Mouse (Mus musculus) MEL (cell line): ENCODE measurements at regions not wholly inside any gene's neighbourhood (a gene's known extent, or its start where the extent isn't known, plus 50 kb on each side); places are given as distances from the start of the nearest gene placed in this dataset.

ENCODE experiments used
- DNase-seq: peaks from one replicate; pipeline ENCODE4 v3.0.0; 2011; ENCODE audit warnings: low read depth, low spot score
- H3K27ac ChIP-seq: 2 replicates; pipeline ENCODE4 v1.5.1; 2012; ENCODE audit warnings: low read depth, mild to moderate bottlenecking, control low read depth, low read length, moderate library complexity; ENCODE audit not compliant: control insufficient read depth
- H3K27me3 ChIP-seq, 2 experiments: fragments of 150-350 bp in 1 of 2; sonication (generic) in 1 of 2; 2 replicates each; pipeline ENCODE4 v1.6.1; 2012; ENCODE audit warnings: low read length in 2 of 2, mild to moderate bottlenecking in 2 of 2, improper control_type of control experiment in 1 of 2, moderate library complexity in 1 of 2; ENCODE audit not compliant: insufficient read depth in 2 of 2, control insufficient read depth in 1 of 2
- H3K36me3 ChIP-seq, 2 experiments: 2 replicates each; pipeline ENCODE4 v1.6.1; 2012 to 2014; ENCODE audit warnings: low read length in 2 of 2, improper control_type of control experiment in 1 of 2, inconsistent platforms in 1 of 2, mild to moderate bottlenecking in 1 of 2; ENCODE audit not compliant: insufficient read depth in 2 of 2, control insufficient read depth in 1 of 2
- H3K4me1 ChIP-seq, 2 experiments: fragments of 150-350 bp in 1 of 2; sonication (generic) in 1 of 2; 2 replicates each; pipeline ENCODE4 v1.6.1; 2012; ENCODE audit warnings: low read length in 2 of 2, improper control_type of control experiment in 1 of 2, mild to moderate bottlenecking in 1 of 2; ENCODE audit not compliant: insufficient read depth in 2 of 2, control insufficient read depth in 1 of 2
- H3K4me3 ChIP-seq, 2 experiments: fragments of 150-350 bp in 1 of 2; sonication (generic) in 1 of 2; 2 replicates each; pipeline ENCODE4 v1.5.1; 2012; ENCODE audit warnings: low read depth in 2 of 2, low read length in 2 of 2, mild to moderate bottlenecking in 2 of 2, moderate library complexity in 2 of 2, control low read depth in 1 of 2, improper control_type of control experiment in 1 of 2; ENCODE audit not compliant: control insufficient read depth in 1 of 2, insufficient read depth in 1 of 2
- H3K79me2 ChIP-seq: 2 replicates; pipeline ENCODE4 v1.6.1; 2012; ENCODE audit warnings: mild to moderate bottlenecking, low read length, moderate library complexity; ENCODE audit not compliant: control insufficient read depth, poor library complexity, insufficient read depth
- H3K9ac ChIP-seq: 2 replicates; pipeline ENCODE4 v1.6.1; 2012; ENCODE audit warnings: low read depth, mild to moderate bottlenecking, control low read depth, low read length, moderate library complexity; ENCODE audit not compliant: control insufficient read depth, poor library complexity, severe bottlenecking
- H3K9me3 ChIP-seq: fragments of 150-350 bp; sonication (generic); replicated peaks from 2 replicates; pipeline ENCODE4 v1.6.1; 2012; ENCODE audit warnings: mild to moderate bottlenecking, low read length, improper control_type of control experiment, moderate library complexity; ENCODE audit not compliant: insufficient read depth
- BHLHE40 ChIP-seq: IDR thresholded peaks from 2 replicates; pipeline ENCODE4 v1.6.1; 2012; ENCODE audit warnings: low read depth, mild to moderate bottlenecking, inconsistent platforms, low read length, improper control_type of control experiment, borderline replicate concordance
- CHD2 ChIP-seq: IDR thresholded peaks from 2 replicates; pipeline ENCODE4 v1.6.1; 2011; ENCODE audit warnings: low read length, improper control_type of control experiment
- CTCF ChIP-seq, 3 experiments: IDR thresholded peaks in 2 of 3; conservative IDR thresholded peaks in 1 of 3; 2 replicates each; pipeline ENCODE4 v1.5.1; 2011 to 2012; ENCODE audit warnings: low read length in 3 of 3, low read depth in 2 of 3, mild to moderate bottlenecking in 2 of 3, improper control_type of control experiment in 1 of 3, inconsistent platforms in 1 of 3, mixed read lengths in 1 of 3, moderate library complexity in 1 of 3; ENCODE audit not compliant: control insufficient read depth in 1 of 3, insufficient read depth in 1 of 3, poor library complexity in 1 of 3, severe bottlenecking in 1 of 3
- ELF1 ChIP-seq: IDR thresholded peaks from 2 replicates; pipeline ENCODE4 v1.6.1; 2014; ENCODE audit warnings: low read depth, mild to moderate bottlenecking, inconsistent platforms, low read length, improper control_type of control experiment, moderate library complexity
- ETS1 ChIP-seq: IDR thresholded peaks from 2 replicates; pipeline ENCODE4 v1.6.1; 2012; ENCODE audit warnings: low read depth, mild to moderate bottlenecking, inconsistent platforms, low read length, improper control_type of control experiment, moderate library complexity
- GATA1 ChIP-seq: IDR thresholded peaks from 2 replicates; pipeline ENCODE4 v1.6.1; 2011; ENCODE audit warnings: low read depth, low read length, improper control_type of control experiment
- HCFC1 ChIP-seq: IDR thresholded peaks from 2 replicates; pipeline ENCODE4 v1.6.1; 2012; ENCODE audit warnings: low read depth, mild to moderate bottlenecking, inconsistent platforms, low read length, improper control_type of control experiment, moderate library complexity
- JUND ChIP-seq: IDR thresholded peaks from 2 replicates; pipeline ENCODE4 v1.6.1; 2011; ENCODE audit warnings: low read depth, mild to moderate bottlenecking, improper control_type of control experiment, low read length
- KAT2A ChIP-seq: conservative IDR thresholded peaks from 2 replicates; pipeline ENCODE4 v1.6.1; 2012; ENCODE audit warnings: low read depth, low read length, improper control_type of control experiment, inconsistent platforms
- MAX ChIP-seq: IDR thresholded peaks from 2 replicates; pipeline ENCODE4 v1.6.1; 2011; ENCODE audit warnings: low read length, improper control_type of control experiment
- MAZ ChIP-seq: IDR thresholded peaks from 2 replicates; pipeline ENCODE4 v1.6.1; 2012; ENCODE audit warnings: low read depth, mild to moderate bottlenecking, inconsistent platforms, low read length, improper control_type of control experiment
- MXI1 ChIP-seq: IDR thresholded peaks from 2 replicates; pipeline ENCODE4 v1.6.1; 2011; ENCODE audit warnings: mild to moderate bottlenecking, low read depth, low read length, improper control_type of control experiment
- MYB ChIP-seq: IDR thresholded peaks from 2 replicates; pipeline ENCODE4 v1.6.1; 2011; ENCODE audit warnings: mild to moderate bottlenecking, low read depth, low read length, improper control_type of control experiment
- NELFE ChIP-seq: IDR thresholded peaks from 2 replicates; pipeline ENCODE4 v1.6.1; 2011; ENCODE audit warnings: low read depth, low read length, improper control_type of control experiment
- POLR2AphosphoS5 ChIP-seq: IDR thresholded peaks from 2 replicates; pipeline ENCODE4 v1.6.1; 2012; ENCODE audit warnings: low read depth, borderline replicate concordance, mild to moderate bottlenecking, inconsistent platforms, low read length, moderate library complexity, mixed read lengths
- USF2 ChIP-seq, 2 experiments: IDR thresholded peaks; 2 replicates each; pipeline ENCODE4 v1.6.1; 2011 to 2012; ENCODE audit warnings: improper control_type of control experiment in 2 of 2, low read length in 2 of 2, borderline replicate concordance in 1 of 2, inconsistent platforms in 1 of 2, low read depth in 1 of 2, mild to moderate bottlenecking in 1 of 2; ENCODE audit not compliant: insufficient read depth in 1 of 2
- ZKSCAN1 ChIP-seq: IDR thresholded peaks from 2 replicates; pipeline ENCODE4 v1.6.1; 2012; ENCODE audit warnings: low read depth, mild to moderate bottlenecking, inconsistent platforms, low read length, improper control_type of control experiment, moderate library complexity
- ZMIZ1 ChIP-seq: IDR thresholded peaks from 2 replicates; pipeline ENCODE4 v1.6.1; 2012; ENCODE audit warnings: low read depth, mild to moderate bottlenecking, inconsistent platforms, low read length, improper control_type of control experiment, moderate library complexity
- ZNF384 ChIP-seq: IDR thresholded peaks from 2 replicates; pipeline ENCODE4 v1.6.1; 2012; ENCODE audit warnings: low read depth, mild to moderate bottlenecking, inconsistent platforms, low read length, improper control_type of control experiment

DNA sequence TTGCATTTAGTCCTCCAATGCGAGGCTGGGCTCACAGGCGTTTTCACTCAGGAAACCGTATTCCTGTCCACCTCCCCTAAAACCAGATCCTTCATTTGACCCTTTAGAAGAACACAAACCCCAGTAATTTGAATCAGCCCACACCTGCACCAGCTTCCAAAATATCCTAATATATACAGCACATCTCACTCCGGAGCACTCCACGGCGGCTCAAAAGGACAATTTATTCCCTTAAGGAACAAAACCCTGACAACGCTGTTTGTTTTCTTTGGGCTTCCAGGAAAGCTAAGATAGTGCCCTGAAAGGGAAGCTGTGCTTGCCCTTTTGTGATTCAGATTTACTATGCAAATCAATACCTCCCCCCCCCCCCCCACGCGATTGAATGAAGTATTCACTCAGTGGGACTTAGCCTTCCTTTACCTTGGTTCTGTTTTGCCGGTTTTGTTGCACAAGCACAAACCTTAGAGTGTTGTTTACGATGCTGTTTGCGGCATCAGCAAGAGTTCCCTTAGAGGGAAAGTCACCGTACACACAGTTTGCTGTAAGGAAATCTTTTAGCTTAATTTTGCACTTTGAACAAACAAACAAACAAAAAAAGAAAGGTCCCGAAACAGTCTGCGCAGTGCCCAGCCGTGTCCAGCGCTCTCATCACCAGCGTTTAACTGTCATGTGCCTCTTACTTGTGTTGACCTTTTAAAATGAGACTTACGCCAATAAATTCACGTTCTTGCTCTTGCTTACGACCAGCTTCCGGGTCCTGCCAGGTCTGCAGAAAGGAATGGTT is 111.2 kb upstream of the Six2 start:
- Histone ChIP-seq H3K4me1 (no peaks in the 10 kb centered on the region), H3K27ac (no peak overlapping the region), H3K4me3 (peak overlapping the region; percentile 45 to 52), H3K36me3 (no peaks in the 10 kb centered on the region), H3K79me2 (no peaks in the 10 kb centered on the region), H3K27me3 (peaks cover 13 to 20% of the 10 kb centered on the region in 2 experiments), H3K9me3 (no peaks in the 10 kb centered on the region), H3K9ac (peak overlapping the region; percentile 53)
- TF ChIP-seq KAT2A (no peak), POLR2AphosphoS5 (no peak), JUND (no peak), ELF1 (no peak), MAX (no peak), USF2 (IDR thresholded peaks at IDR 0.05; ENCODE audit: borderline replicate concordance in 1 of 2, insufficient read depth in 1 of 2, low read depth in 1 of 2, low read length in 2 of 2) (no peak)
- no peak for DNase-seq

GRCm38 (mm10) chr17:85797755-85798154 is 109.7 kb upstream of the Six2 start:
- Histone ChIP-seq H3K9me3 (no peaks in the 10 kb centered on the region), H3K9ac (no peak overlapping the region), H3K27me3 (peaks cover 16 to 24% of the 10 kb centered on the region in 2 experiments), H3K79me2 (no peaks in the 10 kb centered on the region), H3K4me1 (no peaks in the 10 kb centered on the region), H3K27ac (no peak overlapping the region), H3K4me3 (no peak overlapping the region), H3K36me3 (no peaks in the 10 kb centered on the region)
- DNase-seq, result no peak
- no peak for TF ChIP-seq MXI1
- no peak for TF ChIP-seq ETS1
- no peak for TF ChIP-seq BHLHE40
- TF ChIP-seq GATA1, result no peak
- TF ChIP-seq CTCF (IDR thresholded peaks at IDR 0.05 in 2 of 3, conservative IDR thresholded peaks at IDR 0.05 in 1 of 3; ENCODE audit: control insufficient read depth in 1 of 3, insufficient read depth in 1 of 3, low read depth in 2 of 3, low read length in 3 of 3, poor library complexity in 1 of 3, severe bottlenecking in 1 of 3), result no peak
- TF ChIP-seq MAX, result no peak
- no peak for TF ChIP-seq ZMIZ1
- no peak for TF ChIP-seq USF2 (IDR thresholded peaks at IDR 0.05; ENCODE audit: borderline replicate concordance in 1 of 2, insufficient read depth in 1 of 2, low read depth in 1 of 2, low read length in 2 of 2)
- TF ChIP-seq NELFE, result no peak
- TF ChIP-seq ZKSCAN1, result no peak
- no peak for TF ChIP-seq MYB
- TF ChIP-seq ZNF384, result no peak
- no peak for TF ChIP-seq CHD2
- no peak for TF ChIP-seq HCFC1
- TF ChIP-seq MAZ, result no peak
- TF ChIP-seq ELF1, result no peak
